Mouse (Mus musculus) megakaryocyte, embryonic 14.5 days (primary cell): ENCODE results near the gene Fosl2. TPM values are rescaled to one million over a fixed set of nuclear protein-coding genes. Genes with fewer than 3 reads are reported as not detected.

Source experiments
- H3K27me3 ChIP-seq: replicated peaks from 2 replicates; pipeline ENCODE3; 2012; ENCODE audit warnings: inconsistent platforms
- H3K36me3 ChIP-seq: replicated peaks from 2 replicates; pipeline ENCODE3; 2012; ENCODE audit warnings: low read length, inconsistent platforms, mixed read lengths
- H3K4me1 ChIP-seq: 2 replicates; pipeline ENCODE4 v1.6.1; 2012; ENCODE audit warnings: inconsistent platforms
- H3K4me3 ChIP-seq: replicated peaks from 2 replicates; pipeline ENCODE3; 2012; ENCODE audit warnings: moderate library complexity, mild to moderate bottlenecking, inconsistent platforms
- H3K9me3 ChIP-seq: 2 replicates; pipeline ENCODE4 v1.6.1; 2012; ENCODE audit warnings: inconsistent platforms
- FLI1 ChIP-seq: IDR thresholded peaks from 2 replicates; pipeline ENCODE4 v1.6.1; 2012; ENCODE audit warnings: low read length, inconsistent platforms, mixed read lengths
- GATA1 ChIP-seq: IDR thresholded peaks from 3 replicates; pipeline ENCODE4 v1.6.1; 2012; ENCODE audit warnings: mixed read lengths, low read length, inconsistent platforms, borderline replicate concordance
- polyA plus RNA-seq: library from polyadenylated mRNA; stranded (reverse); fragments of >175 nt; gene quantifications from 2 replicates; pipeline ENCODE4 v1.2.3, GENCODE M21; 2012; ENCODE audit warnings: low replicate concordance; ENCODE audit not compliant: insufficient read depth

Fosl2 gene
- polyA plus RNA-seq, 1 experiment, result 5.0 TPM

DNA sequence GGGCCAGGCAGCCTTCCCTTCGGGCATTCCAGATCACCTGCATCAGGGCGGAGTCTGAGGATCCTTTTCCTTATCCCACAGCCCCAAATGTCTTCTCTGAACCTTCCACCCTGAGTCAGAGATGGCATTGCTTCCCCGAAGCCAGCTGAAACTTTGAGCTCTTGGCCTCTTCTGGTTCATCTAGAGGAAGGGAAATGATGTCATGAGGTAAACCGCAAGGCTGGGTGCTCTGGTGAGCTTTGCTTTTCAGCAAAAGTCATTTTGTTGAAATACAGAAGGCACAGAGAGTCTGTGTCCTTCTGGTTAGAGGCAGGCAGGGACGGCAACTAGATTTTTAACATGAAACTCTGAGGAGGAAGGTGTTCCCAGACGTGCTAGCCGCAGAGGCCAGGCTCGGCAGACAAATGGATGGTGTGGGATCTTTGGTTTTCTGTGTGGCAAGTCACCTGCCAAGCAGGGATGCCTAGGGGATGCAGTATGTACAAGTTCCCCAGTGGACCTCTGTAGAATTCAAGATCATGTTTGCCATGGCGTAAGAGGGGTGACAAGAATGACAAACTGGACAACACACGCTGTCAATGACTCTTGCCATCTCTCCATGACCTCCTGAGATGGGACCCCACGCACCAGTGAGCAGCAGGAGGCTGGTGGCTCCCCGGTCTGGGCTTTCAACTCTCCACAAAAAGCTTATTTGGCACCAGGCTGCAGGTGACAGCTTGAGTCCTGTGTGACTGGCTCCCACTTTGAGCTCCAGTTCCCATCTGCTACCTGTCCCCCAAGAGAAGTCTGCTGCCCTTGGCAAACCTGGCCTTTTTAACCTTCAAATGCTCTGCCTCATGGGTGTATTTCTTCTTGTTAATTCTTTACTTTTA is 31.2 kb upstream of the Fosl2 start:
- Histone ChIP-seq H3K4me3 (peak overlapping the region; percentile 29), H3K9me3 (no peaks in the 10 kb centered on the region), H3K36me3 (no peaks in the 10 kb centered on the region), H3K4me1 (peaks cover 47% of the 10 kb centered on the region), H3K27me3 (peaks cover 69% of the 10 kb centered on the region)
- TF ChIP-seq GATA1 (no peak), FLI1 (no peak)

DNA sequence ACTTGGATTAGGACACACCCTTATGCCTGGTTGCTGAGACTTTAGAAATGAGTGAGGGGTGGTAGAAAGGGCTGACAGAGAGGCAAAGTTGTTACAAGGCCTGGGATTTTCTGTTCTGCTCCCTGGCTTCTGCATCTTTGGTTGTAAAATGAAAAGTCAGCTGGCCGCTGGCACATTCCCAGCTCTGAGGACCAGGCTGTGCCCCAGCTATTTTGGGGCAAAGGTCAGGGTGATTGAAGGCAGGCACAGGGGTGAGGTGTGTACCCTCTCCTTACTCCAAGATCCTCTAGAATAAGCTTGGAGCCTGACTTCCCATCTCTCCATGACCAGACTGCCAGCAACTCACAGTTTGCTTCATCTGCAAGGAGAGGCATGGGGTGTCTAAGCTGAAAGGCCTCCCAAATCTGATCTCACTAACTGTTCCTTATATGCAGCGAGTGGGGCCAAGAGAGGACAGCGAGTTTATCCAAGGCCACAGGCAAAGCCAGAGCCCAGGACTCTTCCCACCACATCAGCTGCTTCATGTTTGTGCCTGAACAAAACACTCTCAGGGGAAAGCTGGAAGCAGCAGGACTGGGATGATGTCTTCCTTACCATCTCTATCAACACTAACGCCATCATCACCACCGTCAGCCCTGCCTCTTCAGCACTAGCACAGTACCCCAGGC is 29.0 kb upstream of the Fosl2 start:
- H3K9me3 ChIP-seq, result no peaks in the 10 kb centered on the region
- H3K36me3 ChIP-seq, result no peaks in the 10 kb centered on the region
- TF ChIP-seq GATA1, result no peak
- TF ChIP-seq FLI1, result no peak
- H3K4me3 ChIP-seq, result no peak overlapping the region
- peaks cover 70% of the 10 kb centered on the region for H3K27me3 ChIP-seq
- H3K4me1 ChIP-seq, result peaks cover 69% of the 10 kb centered on the region

DNA sequence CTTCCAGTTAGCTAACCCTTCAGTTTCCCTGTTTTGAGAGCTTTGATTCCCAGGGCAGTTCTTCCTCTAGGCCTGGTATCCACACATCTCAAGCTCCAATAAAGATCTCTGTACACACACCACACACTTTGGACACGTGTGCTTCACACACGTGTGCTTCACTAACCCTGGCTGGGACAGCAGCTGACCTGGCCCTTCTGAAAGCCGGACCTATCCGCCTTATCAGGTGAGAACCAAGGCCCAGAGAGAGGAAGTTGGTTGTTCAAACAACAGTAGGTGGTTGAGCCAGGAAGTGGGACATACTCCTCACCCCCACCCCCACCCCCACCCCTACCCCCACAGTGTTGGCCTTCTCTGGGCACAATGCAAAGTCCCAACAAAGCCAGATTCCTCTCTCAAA is 24.9 kb upstream of the Fosl2 start:
- Histone ChIP-seq H3K4me3 (no peak overlapping the region), H3K36me3 (no peaks in the 10 kb centered on the region), H3K4me1 (peaks cover 67% of the 10 kb centered on the region), H3K9me3 (no peaks in the 10 kb centered on the region; the same call in 1 of the 2 replicates), H3K27me3 (peaks cover 57% of the 10 kb centered on the region)
- no peak for TF ChIP-seq GATA1
- no peak for TF ChIP-seq FLI1

DNA sequence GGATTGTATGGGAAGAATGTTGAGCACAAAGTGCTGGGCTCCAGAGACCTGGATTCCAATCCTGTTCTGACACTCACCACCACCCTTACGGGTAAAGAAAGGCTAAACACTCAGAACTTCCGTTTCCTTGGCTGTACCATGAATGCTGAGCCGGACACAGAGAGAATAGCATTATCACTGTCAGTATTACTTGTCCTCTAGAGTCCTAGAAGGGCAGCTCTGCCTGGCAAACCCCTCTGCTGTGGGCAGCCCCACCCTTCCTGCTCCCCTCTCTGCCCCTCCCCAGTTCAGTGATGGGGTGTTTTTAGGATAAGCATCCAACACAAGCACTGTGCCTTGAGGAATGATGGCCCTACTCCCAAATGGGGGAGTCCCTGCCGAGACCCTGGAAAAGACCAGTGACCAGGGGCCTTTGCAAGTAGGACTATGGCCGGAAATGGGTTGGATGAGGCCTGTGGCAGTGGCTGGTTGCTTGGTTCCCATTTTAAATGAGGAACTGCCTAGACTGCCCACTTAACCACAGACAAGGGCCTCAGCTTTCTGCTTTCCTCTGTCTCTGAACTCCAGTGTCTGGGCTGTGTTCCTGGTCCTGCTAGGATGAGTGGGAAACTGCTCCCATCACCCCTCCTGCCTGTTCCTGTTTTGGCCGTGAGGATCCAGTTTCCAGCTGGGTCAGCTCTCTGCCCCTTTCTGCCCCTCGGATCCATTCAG is 23.2 kb upstream of the Fosl2 start:
- no peaks in the 10 kb centered on the region for H3K36me3 ChIP-seq
- H3K9me3 ChIP-seq, result no peaks in the 10 kb centered on the region; the same call in 1 of the 2 replicates
- H3K4me1 ChIP-seq, result peaks cover 69% of the 10 kb centered on the region
- TF ChIP-seq FLI1, result peak; percentile 46; the same call in 1 of the 2 replicates
- no peak for TF ChIP-seq GATA1
- H3K4me3 ChIP-seq, result peak overlapping the region; percentile 79
- peaks cover 47% of the 10 kb centered on the region for H3K27me3 ChIP-seq

DNA sequence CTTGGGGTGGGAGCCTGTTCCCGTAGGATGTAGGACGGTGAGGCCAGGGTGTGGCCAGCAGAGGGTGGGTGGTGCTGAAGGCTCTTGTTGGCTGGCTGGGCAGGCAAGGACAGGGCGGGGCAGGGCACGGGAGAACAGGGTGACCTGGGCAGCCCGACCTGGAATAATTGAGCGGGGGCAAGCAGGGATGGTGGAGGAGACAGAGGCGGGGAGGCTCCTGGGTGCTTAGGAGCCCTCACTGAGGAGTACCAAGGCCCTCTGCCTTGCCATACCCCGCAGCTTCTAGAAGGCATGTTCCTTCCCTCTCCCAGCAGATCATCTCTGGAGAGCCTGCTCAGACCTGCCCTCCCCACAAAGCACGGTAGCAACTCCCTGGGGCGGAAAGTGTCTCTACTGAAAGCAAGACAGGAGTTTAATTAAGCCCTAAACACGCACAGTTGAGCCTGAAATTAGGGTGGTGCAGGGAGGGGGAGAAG is 14.7 kb upstream of the Fosl2 start:
- Histone ChIP-seq H3K27me3 (peaks cover 59% of the 10 kb centered on the region), H3K9me3 (no peaks in the 10 kb centered on the region), H3K36me3 (no peaks in the 10 kb centered on the region), H3K4me3 (no peak overlapping the region), H3K4me1 (peaks cover 46% of the 10 kb centered on the region)
- TF ChIP-seq FLI1 (no peak), GATA1 (no peak)

DNA sequence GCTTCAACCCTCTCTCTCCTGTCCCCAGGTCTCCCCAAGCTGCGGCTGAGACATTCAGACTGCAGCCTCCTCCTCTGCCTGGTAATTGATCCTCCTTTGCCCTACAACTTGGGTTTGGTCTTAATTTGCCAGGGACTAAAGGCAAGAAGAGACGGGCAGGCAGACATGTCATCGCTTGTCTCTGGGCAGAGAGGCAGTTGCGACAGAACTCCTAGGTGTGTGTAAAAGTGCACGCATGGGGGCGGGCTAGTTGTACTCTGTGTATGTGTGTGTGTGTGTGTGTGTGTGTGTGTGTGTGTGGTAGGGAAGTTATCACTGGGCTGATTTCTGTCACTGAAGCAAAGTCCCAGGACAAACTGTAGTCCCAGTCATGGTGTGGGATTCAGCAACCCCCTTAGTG is 13.7 kb upstream of the Fosl2 start:
- no peak for TF ChIP-seq GATA1
- no peak for TF ChIP-seq FLI1
- Histone ChIP-seq H3K27me3 (peaks cover 56% of the 10 kb centered on the region), H3K4me1 (peaks cover 49% of the 10 kb centered on the region), H3K9me3 (no peaks in the 10 kb centered on the region), H3K36me3 (no peaks in the 10 kb centered on the region), H3K4me3 (peak overlapping the region; percentile 11)

DNA sequence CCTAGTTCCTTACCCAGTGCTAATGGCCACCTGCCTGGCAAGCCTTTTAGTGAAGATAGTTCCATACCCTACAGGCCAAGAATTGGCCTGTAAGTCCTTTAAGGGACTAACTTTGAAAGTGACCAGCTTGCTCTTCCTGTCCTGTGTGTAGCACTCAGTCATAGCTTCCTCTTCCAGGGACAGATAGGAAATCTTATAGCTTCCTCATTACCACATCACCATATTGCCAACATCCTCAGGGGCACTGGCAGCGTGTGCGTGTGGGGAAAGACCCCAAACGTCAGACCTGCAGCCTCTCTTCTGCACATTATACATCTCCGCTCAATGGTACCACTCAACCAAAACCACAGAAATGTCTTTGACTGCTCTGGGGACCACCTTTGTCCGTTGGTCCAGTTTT is 13.2 kb upstream of the Fosl2 start:
- H3K4me3 ChIP-seq, result no peak overlapping the region
- peaks cover 56% of the 10 kb centered on the region for H3K27me3 ChIP-seq
- TF ChIP-seq FLI1, result no peak
- no peaks in the 10 kb centered on the region for H3K9me3 ChIP-seq
- H3K36me3 ChIP-seq, result no peaks in the 10 kb centered on the region
- peaks cover 51% of the 10 kb centered on the region for H3K4me1 ChIP-seq

DNA sequence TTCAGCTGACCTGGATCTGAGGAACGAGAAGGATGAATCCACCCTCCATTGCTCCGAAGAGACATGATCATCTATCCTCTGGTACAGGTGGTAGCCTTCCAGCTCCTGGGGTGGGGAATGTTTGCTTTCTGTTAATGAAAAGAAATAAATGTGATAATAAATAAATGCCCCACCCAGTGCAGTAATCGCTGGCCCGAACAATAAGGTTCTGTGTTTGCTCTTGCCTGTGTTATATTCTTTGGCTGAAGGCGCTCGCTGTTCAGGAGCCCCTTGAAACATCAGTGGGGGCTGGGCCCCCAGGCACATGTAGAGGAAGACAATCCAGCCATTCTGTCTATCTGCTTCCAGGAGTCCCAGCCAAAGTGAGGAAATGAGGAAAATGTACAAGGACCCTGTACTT is 10.6 kb upstream of the Fosl2 start:
- peaks cover 70% of the 10 kb centered on the region for H3K4me1 ChIP-seq
- TF ChIP-seq GATA1 (no peak), FLI1 (no peak)
- no peaks in the 10 kb centered on the region for H3K36me3 ChIP-seq
- peaks cover 41% of the 10 kb centered on the region for H3K27me3 ChIP-seq
- no peak overlapping the region for H3K4me3 ChIP-seq
- H3K9me3 ChIP-seq, result no peaks in the 10 kb centered on the region

DNA sequence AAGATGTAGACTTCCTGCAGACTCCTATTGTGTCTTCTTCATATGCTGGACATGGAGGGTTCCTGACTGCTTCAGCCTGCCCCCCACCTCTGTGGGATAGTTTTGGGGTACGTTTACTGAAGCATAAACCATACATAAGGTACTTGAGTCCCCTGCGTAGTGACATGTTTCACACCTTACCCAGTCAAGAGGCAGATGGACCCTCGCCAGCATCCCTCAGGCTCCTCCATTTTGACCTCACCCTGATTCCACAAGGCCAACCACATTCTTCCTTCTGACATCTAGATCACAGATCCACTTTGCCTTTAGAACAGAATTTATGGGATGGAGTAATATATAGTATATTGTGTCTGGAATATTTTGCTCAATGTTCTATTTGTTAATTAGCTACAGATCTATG is 8.4 kb upstream of the Fosl2 start:
- peaks cover 69% of the 10 kb centered on the region for H3K4me1 ChIP-seq
- H3K9me3 ChIP-seq, result no peaks in the 10 kb centered on the region
- H3K27me3 ChIP-seq, result peaks cover 39% of the 10 kb centered on the region
- TF ChIP-seq GATA1, result no peak
- TF ChIP-seq FLI1, result no peak
- no peak overlapping the region for H3K4me3 ChIP-seq
- H3K36me3 ChIP-seq, result no peaks in the 10 kb centered on the region
